Mouse (Mus musculus): ENCODE data around the gene Ppil1. TPM values are rescaled to one million over a fixed set of nuclear protein-coding genes. Genes with fewer than 3 reads are reported as not detected.

Ppil1 gene
- total and polyA plus RNA-seq, 3 experiments: 115 to 135 (median 122) TPM

GRCm38 (mm10) chr17:29291793-29292192, 27.8 kb upstream of the Ppil1 start:
- Histone ChIP-seq H3K27me3 (ENCODE audit: control insufficient read depth in 1 of 2, insufficient read depth in 2 of 2, low read length in 2 of 2) (no peaks in the 10 kb centered on the region), H3K9me3 (replicated peaks; ENCODE audit: insufficient read depth, low read length) (no peaks in the 10 kb centered on the region), H3K79me2 (ENCODE audit: control insufficient read depth, insufficient read depth, low read length, poor library complexity) (no peaks in the 10 kb centered on the region), H3K4me1 (ENCODE audit: control insufficient read depth in 1 of 2, insufficient read depth in 2 of 2, low read length in 2 of 2) (peaks cover 0 to 2% of the 10 kb centered on the region in 2 experiments; a peak in 1 of 4 replicates), H3K4me3 (ENCODE audit: control insufficient read depth in 1 of 2, insufficient read depth in 1 of 2, low read depth in 2 of 2, low read length in 2 of 2) (no peak overlapping the region), H3K27ac (ENCODE audit: control insufficient read depth, low read depth, low read length) (no peak overlapping the region), H3K36me3 (ENCODE audit: control insufficient read depth in 1 of 2, insufficient read depth in 2 of 2, low read length in 2 of 2) (peaks cover 3 to 5% of the 10 kb centered on the region in 2 experiments; a peak in 3 of 4 replicates), H3K9ac (ENCODE audit: control insufficient read depth, low read depth, low read length, poor library complexity, severe bottlenecking) (no peak overlapping the region)
- DNase-seq (ENCODE audit: low read depth, low spot score): no peak
- TF ChIP-seq TBP (IDR thresholded peaks at IDR 0.05; ENCODE audit: low read depth, low read length) (no peak), TAL1 (IDR thresholded peaks at IDR 0.05; ENCODE audit: low read length) (no peak), HCFC1 (IDR thresholded peaks at IDR 0.05; ENCODE audit: low read depth, low read length) (no peak), ELF1 (IDR thresholded peaks at IDR 0.05; ENCODE audit: low read depth, low read length) (no peak), SMC3 (IDR thresholded peaks at IDR 0.05; ENCODE audit: low read depth, low read length) (no peak), MYB (IDR thresholded peaks at IDR 0.05; ENCODE audit: low read depth, low read length) (no peak), EP300 (IDR thresholded peaks at IDR 0.05; ENCODE audit: low read depth in 1 of 2, low read length in 2 of 2) (no peak), ETS1 (IDR thresholded peaks at IDR 0.05; ENCODE audit: low read depth, low read length) (no peak), GATA1 (IDR thresholded peaks at IDR 0.05; ENCODE audit: low read depth, low read length) (no peak), RAD21 (IDR thresholded peaks at IDR 0.05; ENCODE audit: low read depth, low read length) (no peak), POLR2AphosphoS2 (IDR thresholded peaks at IDR 0.05; ENCODE audit: low read length) (no peak), GABPA (IDR thresholded peaks at IDR 0.05; ENCODE audit: low read depth, low read length) (no peak), ZC3H11A (IDR thresholded peaks at IDR 0.05; ENCODE audit: low read depth, low read length) (no peak), MYC (IDR thresholded peaks at IDR 0.05; ENCODE audit: low read depth, low read length) (no peak), MAX (IDR thresholded peaks at IDR 0.05; ENCODE audit: low read length) (no peak), CHD1 (IDR thresholded peaks at IDR 0.05; ENCODE audit: low read depth, low read length) (no peak)

- Histone ChIP-seq H3K79me2 (ENCODE audit: control insufficient read depth, insufficient read depth, low read length, poor library complexity) (no peaks in the 10 kb centered on the region), H3K4me3 (ENCODE audit: control insufficient read depth in 1 of 2, insufficient read depth in 1 of 2, low read depth in 2 of 2, low read length in 2 of 2) (no peak overlapping the region), H3K4me1 (ENCODE audit: control insufficient read depth in 1 of 2, insufficient read depth in 2 of 2, low read length in 2 of 2) (peaks cover 0 to 8% of the 10 kb centered on the region in 2 experiments; a peak in 2 of 4 replicates), H3K9ac (ENCODE audit: control insufficient read depth, low read depth, low read length, poor library complexity, severe bottlenecking) (no peak overlapping the region), H3K9me3 (replicated peaks; ENCODE audit: insufficient read depth, low read length) (no peaks in the 10 kb centered on the region), H3K27me3 (ENCODE audit: control insufficient read depth in 1 of 2, insufficient read depth in 2 of 2, low read length in 2 of 2) (no peaks in the 10 kb centered on the region), H3K27ac (ENCODE audit: control insufficient read depth, low read depth, low read length) (no peak overlapping the region), H3K36me3 (ENCODE audit: control insufficient read depth in 1 of 2, insufficient read depth in 2 of 2, low read length in 2 of 2) (peaks cover 4 to 6% of the 10 kb centered on the region in 2 experiments)
- no peak for DNase-seq (ENCODE audit: low read depth, low spot score)
- no peak for TF ChIP-seq ELF1 (IDR thresholded peaks at IDR 0.05; ENCODE audit: low read depth, low read length)
- no peak for TF ChIP-seq MYC (IDR thresholded peaks at IDR 0.05; ENCODE audit: low read depth, low read length)
- no peak for TF ChIP-seq MAFK (IDR thresholded peaks at IDR 0.05; ENCODE audit: borderline replicate concordance, low read depth, low read length)
- no peak for TF ChIP-seq NRF1 (IDR thresholded peaks at IDR 0.05; ENCODE audit: insufficient read depth, low read depth, low read length, poor library complexity, severe bottlenecking)
- no peak for TF ChIP-seq HCFC1 (IDR thresholded peaks at IDR 0.05; ENCODE audit: low read depth, low read length)
- no peak for TF ChIP-seq POLR2AphosphoS5 (IDR thresholded peaks at IDR 0.05; ENCODE audit: borderline replicate concordance, low read depth, low read length)
- TF ChIP-seq TCF12 (IDR thresholded peaks at IDR 0.05; ENCODE audit: low read depth, low read length): no peak
- TF ChIP-seq ZNF384 (IDR thresholded peaks at IDR 0.05; ENCODE audit: low read depth, low read length): no peak
- TF ChIP-seq UBTF (IDR thresholded peaks at IDR 0.05; ENCODE audit: borderline replicate concordance, insufficient read depth, low read depth, low read length): no peak
Measured at GRCm38 (mm10) chr17:29282216-29282952, 18.4 kb upstream of the Ppil1 start.

All from MEL (cell line).